In genomic region chr6:108667599-108668021, GRCm38 (mm10) we compare ENCODE assay signal across 7 mouse cellular contexts. TPM values are rescaled to one million over a fixed set of nuclear protein-coding genes. Genes with fewer than 3 reads are reported as not detected.
DNase-seq lines count a peak whose midpoint lies in the region; ATAC-seq and TF ChIP-seq lines count a peak whose summit lies in the region.

No protein-coding gene starts in this region.

- peak; percentile 33; the same call in 1 of the 2 replicates for ATAC-seq in neural tube, embryonic 11.5 days (ENCODE audit: insufficient read depth, low FRiP score, low TSS enrichment)

- TF ChIP-seq EP300 in ES-Bruce4 (IDR thresholded peaks at IDR 0.05; ENCODE audit: insufficient read depth, low read depth, low read length) = peak; percentile 97

- no peak overlapping the region for H3K4me3 ChIP-seq in ES-Bruce4 (ENCODE audit: low read depth, low read length)
- no peak overlapping the region for H3K4me3 ChIP-seq in neural tube, embryonic 11.5 days (ENCODE audit: low read depth, low read length)

- H3K9me3 ChIP-seq in ES-Bruce4 (replicated peaks; ENCODE audit: control insufficient read depth, insufficient read depth, low read length, poor library complexity, severe bottlenecking) = no peaks in the 10 kb centered on the region
- H3K9me3 ChIP-seq in neural tube, embryonic 11.5 days (ENCODE audit: control insufficient read depth, low read length) = no peaks in the 10 kb centered on the region

- no peaks in the 10 kb centered on the region for H3K27me3 ChIP-seq in ES-Bruce4 (ENCODE audit: control insufficient read depth, insufficient read depth, low read length, poor library complexity, severe bottlenecking)
- H3K27me3 ChIP-seq in neural tube, embryonic 11.5 days (ENCODE audit: control insufficient read depth, insufficient read depth, low read length) = 0 out of 2 replicates have a peak, but pooled peaks cover 2% of the 10 kb centered on the region

- WGBS in neural tube, embryonic 11.5 days = 15% methylated on average over 6 of the region's 6 CpGs

- H3K4me2 ChIP-seq in neural tube, embryonic 11.5 days (ENCODE audit: low read depth) = no peak overlapping the region; the same call in 1 of the 2 replicates

- no peak for TF ChIP-seq POLR2A in ES-Bruce4 (IDR thresholded peaks at IDR 0.05; ENCODE audit: insufficient read depth, low read length)

- H3K9ac ChIP-seq in ES-Bruce4 (ENCODE audit: low read depth, poor library complexity, severe bottlenecking) = no peak overlapping the region; the same call in 1 of the 2 replicates
- H3K9ac ChIP-seq in neural tube, embryonic 11.5 days (ENCODE audit: low read length) = peak overlapping the region; percentile 49; the same call in 1 of the 2 replicates

- DNase-seq in R1 (ENCODE audit: low read depth, low spot score) = peak; percentile 65
- DNase-seq in heart, adult 8-10 months (ENCODE audit: low spot score) = peak; percentile 59
- peak; percentile 52 to 72 for DNase-seq in kidney, adult 8-10 months
- peak; percentile 41 for DNase-seq in neural tube, embryonic 11.5 days (ENCODE audit: low spot score)
- DNase-seq in layer of hippocampus, postnatal 36 days = no peak
- no peak for DNase-seq in frontal cortex, adult 2 months (ENCODE audit: extremely low spot score in 1 of 2, low spot score in 1 of 2)

- H3K27ac ChIP-seq in ES-Bruce4 (ENCODE audit: insufficient read depth, low read length) = peak overlapping the region; percentile 44; the same call in 1 of the 2 replicates
- H3K27ac ChIP-seq in neural tube, embryonic 11.5 days (ENCODE audit: low read depth, low read length) = peak overlapping the region; percentile 34; the same call in 1 of the 2 replicates

- H3K4me1 ChIP-seq in ES-Bruce4 (ENCODE audit: control insufficient read depth, insufficient read depth, low read length) = peaks cover 12% of the 10 kb centered on the region
- peaks cover 8% of the 10 kb centered on the region; the same call in 1 of the 2 replicates for H3K4me1 ChIP-seq in neural tube, embryonic 11.5 days (ENCODE audit: control insufficient read depth, insufficient read depth, low read length)

- TF ChIP-seq CTCF in ES-Bruce4 (IDR thresholded peaks at IDR 0.05; ENCODE audit: low read depth, low read length) = no peak

- peaks cover 10% of the 10 kb centered on the region for H3K36me3 ChIP-seq in ES-Bruce4 (ENCODE audit: control insufficient read depth, insufficient read depth, low read length, poor library complexity, severe bottlenecking)
- H3K36me3 ChIP-seq in neural tube, embryonic 11.5 days (ENCODE audit: control insufficient read depth, insufficient read depth, low read length) = no peaks in the 10 kb centered on the region

RNA-seq across cellular contexts. Expression of gene Bhlhe40, which starts 7.2 kb away (rescaled TPM):
- polyA plus RNA-seq in ES-Bruce4 (2011; ENCODE audit: insufficient read depth, insufficient read length, low read depth, missing spikeins) = 39.2 and 40.3 TPM in 2 replicates
- 10 to 100 TPM; 48.6 to 66.7 (median 51.4) TPM for total RNA-seq in heart, adult 8-10 months (2022)
- 3.7 and 4.2 TPM in 2 replicates for polyA plus RNA-seq in neural tube, embryonic 11.5 days (2014; fragmentation: Nextera tagmentation; extraction: Ambion mirVana)
- total RNA-seq in layer of hippocampus, postnatal 36 days (2021) = 100 to 1,000 TPM in 1 of 2 experiments, 10 to 100 TPM in 1; 92.5 to 102 TPM
- polyA plus RNA-seq in frontal cortex, adult 2 months (2012; rRNA removed) = 55.7 and 63.4 TPM in 2 replicates

Comparison
In these comparisons a context has a peak if more than half of its experiments do, and no peak if none do; other contexts are left out.
1. DNase-seq: peak in R1 (single experiment), heart, adult 8-10 months (single experiment), kidney, adult 8-10 months (2 of 2) and neural tube, embryonic 11.5 days (single experiment); none in layer of hippocampus, postnatal 36 days (0 of 2) and frontal cortex, adult 2 months (0 of 2).